In genomic region chr9:37541851-37542642, GRCm38 (mm10) we compare ENCODE assay signal across 23 mouse cellular contexts. TPM values are rescaled to one million over a fixed set of nuclear protein-coding genes. Genes with fewer than 3 reads are reported as not detected.
DNase-seq lines count a peak whose midpoint lies in the region; ATAC-seq and TF ChIP-seq lines count a peak whose summit lies in the region.
"Had no signal": no experiment of that assay in that cellular context is flagged by ENCODE, and none has a peak within 500 bp of the region (broad histone marks: within the 10 kb centered on the region; RNA-seq: fewer than 3 reads in every experiment).

No protein-coding gene starts in this region.

- TF ChIP-seq POLR2A in lung, adult 2 months (IDR thresholded peaks at IDR 0.05; ENCODE audit: borderline replicate concordance, extremely low read depth, low read depth, low read length): no peak

- H3K4me1 ChIP-seq in heart, embryonic 13.5 days: peaks cover 43% of the 10 kb centered on the region
- H3K4me1 ChIP-seq in lung, embryonic 14.5 days (ENCODE audit: insufficient read depth): 0 out of 2 replicates have a peak, but pooled peaks cover 5% of the 10 kb centered on the region
- H3K4me1 ChIP-seq in lung, adult 2 months (ENCODE audit: control insufficient read depth, insufficient read depth, low read length): peaks cover 33% of the 10 kb centered on the region
- H3K4me1 ChIP-seq in brown adipose tissue, adult 24 weeks (ENCODE audit: control insufficient read depth, insufficient read depth, insufficient read length, low read length): peaks cover 44% of the 10 kb centered on the region
- H3K4me1 ChIP-seq in stomach, embryonic 16.5 days (ENCODE audit: control insufficient read depth, insufficient read depth, low read length): peaks cover 4% of the 10 kb centered on the region; the same call in 1 of the 2 replicates
- peaks cover 13% of the 10 kb centered on the region for H3K4me1 ChIP-seq in hindbrain, embryonic 14.5 days (replicated peaks; ENCODE audit: control insufficient read depth, insufficient read depth, low read length)

- TF ChIP-seq CTCF in lung, embryonic 14.5 days (IDR thresholded peaks at IDR 0.05; ENCODE audit: low read depth): no peak
- TF ChIP-seq CTCF in lung, adult 2 months (IDR thresholded peaks at IDR 0.05; ENCODE audit: insufficient read depth, low read length): no peak

- no peak for DNase-seq in heart, adult 9 months (ENCODE audit: low spot score in 2 of 2)
- DNase-seq in lung, embryonic 14.5 days: peak; percentile 29
- no peak for DNase-seq in lung, adult 2 months
- no peak for DNase-seq in hindbrain, embryonic 14.5 days (ENCODE audit: low spot score)
- DNase-seq in testis, postnatal 14 days (ENCODE audit: low spot score): no peak
- DNase-seq: adrenal gland, adult 8-10 months; cerebellum, adult 11 months; cerebellum, postnatal 25 days; gastrocnemius, postnatal 10 days; kidney, postnatal 14 days; layer of hippocampus, adult 9-11 months; thymus, postnatal 25 days had no signal

- no peaks in the 10 kb centered on the region for H3K9me3 ChIP-seq in heart, embryonic 13.5 days
- H3K9me3 ChIP-seq in lung, embryonic 14.5 days (ENCODE audit: low read depth, low read length): no peaks in the 10 kb centered on the region
- H3K9me3 ChIP-seq in stomach, embryonic 16.5 days (replicated peaks; ENCODE audit: control insufficient read depth, low read length): no peaks in the 10 kb centered on the region
- H3K9me3 ChIP-seq in hindbrain, embryonic 14.5 days (ENCODE audit: control insufficient read depth, low read length): no peaks in the 10 kb centered on the region
- H3K9me3 ChIP-seq: forebrain, embryonic 15.5 days; hindbrain, embryonic 15.5 days; limb, embryonic 13.5 days; midbrain, embryonic 15.5 days; stomach, embryonic 15.5 days had no signal

- H3K4me2 ChIP-seq in heart, embryonic 13.5 days: no peak overlapping the region
- peak overlapping the region; percentile 4; the same call in 1 of the 2 replicates for H3K4me2 ChIP-seq in lung, embryonic 14.5 days
- no peak overlapping the region for H3K4me2 ChIP-seq in stomach, embryonic 16.5 days (ENCODE audit: low read depth, low read length)
- H3K4me2 ChIP-seq in hindbrain, embryonic 14.5 days (replicated peaks): no peak overlapping the region
- H3K4me2 ChIP-seq: forebrain, embryonic 15.5 days; hindbrain, embryonic 15.5 days; limb, embryonic 13.5 days; midbrain, embryonic 15.5 days; stomach, embryonic 15.5 days had no signal

- H3K36me3 ChIP-seq in heart, embryonic 13.5 days: peaks cover 3% of the 10 kb centered on the region; the same call in 1 of the 2 replicates
- no peaks in the 10 kb centered on the region for H3K36me3 ChIP-seq in lung, embryonic 14.5 days (ENCODE audit: insufficient read depth)
- H3K36me3 ChIP-seq in stomach, embryonic 16.5 days (ENCODE audit: control insufficient read depth, insufficient read depth, low read length): no peaks in the 10 kb centered on the region
- H3K36me3 ChIP-seq in hindbrain, embryonic 14.5 days (replicated peaks; ENCODE audit: control insufficient read depth, insufficient read depth): no peaks in the 10 kb centered on the region
- H3K36me3 ChIP-seq: forebrain, embryonic 15.5 days; hindbrain, embryonic 15.5 days; limb, embryonic 13.5 days; midbrain, embryonic 15.5 days; stomach, embryonic 15.5 days had no signal

- no peak overlapping the region for H3K9ac ChIP-seq in heart, embryonic 13.5 days
- H3K9ac ChIP-seq in lung, embryonic 14.5 days: no peak overlapping the region
- no peak overlapping the region for H3K9ac ChIP-seq in stomach, embryonic 16.5 days (ENCODE audit: low read length)
- H3K9ac ChIP-seq in hindbrain, embryonic 14.5 days: no peak overlapping the region
- H3K9ac ChIP-seq: forebrain, embryonic 15.5 days; hindbrain, embryonic 15.5 days; limb, embryonic 13.5 days; liver, embryonic 14.5 days; midbrain, embryonic 15.5 days; stomach, embryonic 15.5 days had no signal

- 59% methylated on average over 7 of the region's 7 CpGs for WGBS in heart, embryonic 13.5 days
- WGBS in lung, embryonic 14.5 days: 60% methylated on average over 7 of the region's 7 CpGs
- WGBS in lung, adult 2 months: 46% methylated on average over 7 of the region's 7 CpGs
- 65% methylated on average over 7 of the region's 7 CpGs for WGBS in stomach, embryonic 16.5 days
- WGBS in hindbrain, embryonic 14.5 days: 70% methylated on average over 7 of the region's 7 CpGs

- H3K27ac ChIP-seq in heart, embryonic 13.5 days (replicated peaks): peak overlapping the region; percentile 49; the same call in 1 of the 2 replicates
- peak overlapping the region; percentile 71; the same call in 1 of the 2 replicates for H3K27ac ChIP-seq in lung, embryonic 14.5 days (ENCODE audit: low read depth)
- H3K27ac ChIP-seq in brown adipose tissue, adult 24 weeks (replicated peaks; ENCODE audit: low read depth, low read length): peak overlapping the region; percentile 88
- H3K27ac ChIP-seq in stomach, embryonic 16.5 days (ENCODE audit: low read length): peak overlapping the region; percentile 15; the same call in 1 of the 2 replicates
- no peak overlapping the region for H3K27ac ChIP-seq in hindbrain, embryonic 14.5 days
- H3K27ac ChIP-seq: forebrain, embryonic 15.5 days; hindbrain, embryonic 15.5 days; limb, embryonic 13.5 days; liver, embryonic 14.5 days; midbrain, embryonic 15.5 days; stomach, embryonic 15.5 days had no signal

- H3K4me3 ChIP-seq in heart, embryonic 13.5 days: no peak overlapping the region
- H3K4me3 ChIP-seq in lung, embryonic 14.5 days (ENCODE audit: low read depth, low read length): no peak overlapping the region
- H3K4me3 ChIP-seq in lung, adult 2 months (replicated peaks; ENCODE audit: extremely low read depth, low read depth, low read length): no peak overlapping the region
- no peak overlapping the region for H3K4me3 ChIP-seq in brown adipose tissue, adult 24 weeks (ENCODE audit: insufficient read depth, low read depth, low read length)
- no peak overlapping the region for H3K4me3 ChIP-seq in stomach, embryonic 16.5 days (replicated peaks; ENCODE audit: low read length)
- H3K4me3 ChIP-seq in hindbrain, embryonic 14.5 days (replicated peaks; ENCODE audit: low read length): no peak overlapping the region
- H3K4me3 ChIP-seq: forebrain, embryonic 15.5 days; hindbrain, embryonic 15.5 days; limb, embryonic 13.5 days; midbrain, embryonic 15.5 days; stomach, embryonic 15.5 days had no signal

- ATAC-seq in heart, embryonic 13.5 days (ENCODE audit: extremely low read depth, insufficient number of reproducible peaks, low FRiP score, low TSS enrichment): no peak
- ATAC-seq in lung, embryonic 14.5 days (ENCODE audit: insufficient read depth): no peak
- ATAC-seq in stomach, embryonic 16.5 days (ENCODE audit: insufficient read depth, low FRiP score): no peak
- no peak for ATAC-seq in hindbrain, embryonic 14.5 days (ENCODE audit: low FRiP score)
- ATAC-seq: forebrain, embryonic 15.5 days; intestine, embryonic 16.5 days; midbrain, embryonic 15.5 days had no signal

- H3K27me3 ChIP-seq in heart, embryonic 13.5 days (replicated peaks): peaks cover 38% of the 10 kb centered on the region
- H3K27me3 ChIP-seq in lung, embryonic 14.5 days (ENCODE audit: insufficient read depth, low read length): peaks cover 17% of the 10 kb centered on the region
- peaks cover 10% of the 10 kb centered on the region for H3K27me3 ChIP-seq in stomach, embryonic 16.5 days (ENCODE audit: control insufficient read depth, insufficient read depth, low read length)
- peaks cover 43% of the 10 kb centered on the region for H3K27me3 ChIP-seq in hindbrain, embryonic 14.5 days (ENCODE audit: control insufficient read depth, insufficient read depth, low read length)

RNA-seq across cellular contexts. Expression of gene Vsig2, which starts 3.0 kb away (rescaled TPM):
- polyA plus RNA-seq in heart, embryonic 13.5 days (2015; fragmentation: Nextera tagmentation; extraction: Ambion mirVana): 1.4 and 1.6 TPM in 2 replicates
- polyA plus RNA-seq in lung, embryonic 14.5 days (2014; fragmentation: Nextera tagmentation; extraction: Ambion mirVana): 17.0 and 18.8 TPM in 2 replicates
- polyA plus RNA-seq in lung, adult 2 months (2012; rRNA removed): 60.7 and 63.3 TPM in 2 replicates
- 2.1 and 5.7 TPM in 2 replicates for polyA plus RNA-seq in brown adipose tissue, adult 24 weeks (2012; ENCODE audit: insufficient read depth, insufficient read length, missing spikeins)
- polyA plus RNA-seq in stomach, embryonic 16.5 days (2015; fragmentation: Nextera tagmentation; extraction: Ambion mirVana): 96.0 and 120 TPM in 2 replicates
- polyA plus RNA-seq in hindbrain, embryonic 14.5 days (2014; fragmentation: Nextera tagmentation; extraction: Ambion mirVana): 0.42 and 1.1 TPM in 2 replicates
- polyA plus RNA-seq: embryonic facial prominence, embryonic 11.5 days had no signal

RNA-seq across cellular contexts. Expression of gene Nrgn, which starts 10.7 kb away (rescaled TPM):
- 5.5 and 5.8 TPM in 2 replicates for polyA plus RNA-seq in heart, embryonic 13.5 days (2015; fragmentation: Nextera tagmentation; extraction: Ambion mirVana)
- 6.0 and 7.2 TPM in 2 replicates for polyA plus RNA-seq in lung, embryonic 14.5 days (2014; fragmentation: Nextera tagmentation; extraction: Ambion mirVana)
- polyA plus RNA-seq in lung, adult 2 months (2012; rRNA removed): 19.8 and 20.2 TPM in 2 replicates
- 4.5 TPM in 1 of 2 replicates, not detected in the other for polyA plus RNA-seq in brown adipose tissue, adult 24 weeks (2012; ENCODE audit: insufficient read depth, insufficient read length, missing spikeins)
- polyA plus RNA-seq in stomach, embryonic 16.5 days (2015; fragmentation: Nextera tagmentation; extraction: Ambion mirVana): 4.4 and 4.5 TPM in 2 replicates
- polyA plus RNA-seq in hindbrain, embryonic 14.5 days (2014; fragmentation: Nextera tagmentation; extraction: Ambion mirVana): 3.4 and 3.8 TPM in 2 replicates

RNA-seq across cellular contexts. Expression of gene Siae, which starts 13.5 kb away (rescaled TPM):
- 9.6 and 10.1 TPM in 2 replicates for polyA plus RNA-seq in heart, embryonic 13.5 days (2015; fragmentation: Nextera tagmentation; extraction: Ambion mirVana)
- 11.4 and 12.2 TPM in 2 replicates for polyA plus RNA-seq in lung, embryonic 14.5 days (2014; fragmentation: Nextera tagmentation; extraction: Ambion mirVana)
- 6.2 and 9.3 TPM in 2 replicates for polyA plus RNA-seq in lung, adult 2 months (2012; rRNA removed)
- 11.7 and 12.1 TPM in 2 replicates for polyA plus RNA-seq in brown adipose tissue, adult 24 weeks (2012; ENCODE audit: insufficient read depth, insufficient read length, missing spikeins)
- 11.9 and 13.3 TPM in 2 replicates for polyA plus RNA-seq in stomach, embryonic 16.5 days (2015; fragmentation: Nextera tagmentation; extraction: Ambion mirVana)
- 14.2 and 14.3 TPM in 2 replicates for polyA plus RNA-seq in hindbrain, embryonic 14.5 days (2014; fragmentation: Nextera tagmentation; extraction: Ambion mirVana)

RNA-seq across cellular contexts. Expression of gene Esam, which starts 14.2 kb away (rescaled TPM):
- polyA plus RNA-seq in heart, embryonic 13.5 days (2015; fragmentation: Nextera tagmentation; extraction: Ambion mirVana): 69.9 and 76.5 TPM in 2 replicates
- polyA plus RNA-seq in lung, embryonic 14.5 days (2014; fragmentation: Nextera tagmentation; extraction: Ambion mirVana): 149 and 152 TPM in 2 replicates
- 229 and 240 TPM in 2 replicates for polyA plus RNA-seq in lung, adult 2 months (2012; rRNA removed)
- 15.0 and 29.4 TPM in 2 replicates for polyA plus RNA-seq in brown adipose tissue, adult 24 weeks (2012; ENCODE audit: insufficient read depth, insufficient read length, missing spikeins)
- polyA plus RNA-seq in stomach, embryonic 16.5 days (2015; fragmentation: Nextera tagmentation; extraction: Ambion mirVana): 58.2 and 58.6 TPM in 2 replicates
- 48.3 and 49.3 TPM in 2 replicates for polyA plus RNA-seq in hindbrain, embryonic 14.5 days (2014; fragmentation: Nextera tagmentation; extraction: Ambion mirVana)

RNA-seq across cellular contexts. Expression of gene Msantd2, which starts 52.9 kb away (rescaled TPM):
- polyA plus RNA-seq in heart, embryonic 13.5 days (2015; fragmentation: Nextera tagmentation; extraction: Ambion mirVana): 14.3 and 14.7 TPM in 2 replicates
- polyA plus RNA-seq in lung, embryonic 14.5 days (2014; fragmentation: Nextera tagmentation; extraction: Ambion mirVana): 32.4 and 35.7 TPM in 2 replicates
- polyA plus RNA-seq in lung, adult 2 months (2012; rRNA removed): 22.9 and 28.5 TPM in 2 replicates
- 3.8 and 10.4 TPM in 2 replicates for polyA plus RNA-seq in brown adipose tissue, adult 24 weeks (2012; ENCODE audit: insufficient read depth, insufficient read length, missing spikeins)
- 15.3 and 16.1 TPM in 2 replicates for polyA plus RNA-seq in stomach, embryonic 16.5 days (2015; fragmentation: Nextera tagmentation; extraction: Ambion mirVana)
- polyA plus RNA-seq in hindbrain, embryonic 14.5 days (2014; fragmentation: Nextera tagmentation; extraction: Ambion mirVana): 29.9 and 36.6 TPM in 2 replicates
